In genomic region chr15:13067429-13068212, GRCm38 (mm10) we compare ENCODE assay signal across 10 mouse cellular contexts.
DNase-seq lines count a peak whose midpoint lies in the region; ATAC-seq and TF ChIP-seq lines count a peak whose summit lies in the region.
"Had no signal": no experiment of that assay in that cellular context is flagged by ENCODE, and none has a peak within 500 bp of the region (broad histone marks: within the 10 kb centered on the region; RNA-seq: fewer than 3 reads in every experiment).

No protein-coding gene starts in this region.

- H3K4me1 ChIP-seq in lung, postnatal 0 days (ENCODE audit: insufficient read depth, low read depth, low read length) = no peaks in the 10 kb centered on the region
- peaks cover 10% of the 10 kb centered on the region for H3K4me1 ChIP-seq in limb, embryonic 14.5 days (ENCODE audit: control insufficient read depth, insufficient read depth, low read length)
- H3K4me1 ChIP-seq in stomach, postnatal 0 days (replicated peaks; ENCODE audit: control insufficient read depth, insufficient read depth) = no peaks in the 10 kb centered on the region; the same call in 1 of the 2 replicates
- H3K4me1 ChIP-seq: megakaryocyte, embryonic 14.5 days had no signal

- TF ChIP-seq POLR2A in limb, embryonic 14.5 days (IDR thresholded peaks at IDR 0.05; ENCODE audit: borderline replicate concordance, extremely low read depth, insufficient read depth, insufficient read length) = no peak

- no peaks in the 10 kb centered on the region for H3K9me3 ChIP-seq in lung, postnatal 0 days (ENCODE audit: low read length)
- no peaks in the 10 kb centered on the region for H3K9me3 ChIP-seq in limb, embryonic 14.5 days (ENCODE audit: control insufficient read depth, low read length)
- H3K9me3 ChIP-seq in stomach, postnatal 0 days (ENCODE audit: control insufficient read depth, low read length) = no peaks in the 10 kb centered on the region
- H3K9me3 ChIP-seq: megakaryocyte, embryonic 14.5 days had no signal

- no peak for TF ChIP-seq CTCF in gastrocnemius, adult 2 months (IDR thresholded peaks at IDR 0.05)
- TF ChIP-seq CTCF in lung, postnatal 0 days (IDR thresholded peaks at IDR 0.05) = no peak
- TF ChIP-seq CTCF in stomach, postnatal 0 days (IDR thresholded peaks at IDR 0.05; ENCODE audit: low read depth) = no peak; the same call in 1 of the 2 replicates

- WGBS in lung, postnatal 0 days = 27% methylated on average over 20 of the region's 20 CpGs
- WGBS in limb, embryonic 14.5 days = 5% methylated on average over 20 of the region's 20 CpGs
- WGBS in stomach, postnatal 0 days = 24% methylated on average over 20 of the region's 20 CpGs

- intact Hi-C loops in gastrocnemius, adult 2 months (cut with DNase I) = no loop called here

- H3K36me3 ChIP-seq in lung, postnatal 0 days (ENCODE audit: insufficient read depth, low read length) = no peaks in the 10 kb centered on the region
- H3K36me3 ChIP-seq in limb, embryonic 14.5 days (ENCODE audit: control insufficient read depth, insufficient read depth, low read length) = no peaks in the 10 kb centered on the region
- H3K36me3 ChIP-seq in stomach, postnatal 0 days (ENCODE audit: control insufficient read depth, insufficient read depth, low read length) = no peaks in the 10 kb centered on the region

- peak overlapping the region; percentile 63 for H3K4me3 ChIP-seq in gastrocnemius, adult 2 months
- H3K4me3 ChIP-seq in lung, postnatal 0 days (ENCODE audit: low read depth, low read length) = no peak overlapping the region; the same call in 1 of the 2 replicates
- H3K4me3 ChIP-seq in limb, embryonic 14.5 days (replicated peaks; ENCODE audit: low read length) = peak overlapping the region; percentile 33
- peak overlapping the region; percentile 30 for H3K4me3 ChIP-seq in stomach, postnatal 0 days (ENCODE audit: low read depth, low read length)
- H3K4me3 ChIP-seq: megakaryocyte, embryonic 14.5 days had no signal

- no peak for ATAC-seq in lung, postnatal 0 days
- ATAC-seq in limb, embryonic 14.5 days (ENCODE audit: low FRiP score, low read depth) = peak; percentile 32; the same call in 1 of the 2 replicates
- no peak for ATAC-seq in stomach, postnatal 0 days (ENCODE audit: low FRiP score, low TSS enrichment)
- ATAC-seq: activated CD4-positive, CD25-positive, alpha-beta regulatory T cell, adult 4 months had no signal

- no peaks in the 10 kb centered on the region for H3K27me3 ChIP-seq in lung, postnatal 0 days (replicated peaks; ENCODE audit: insufficient read depth, low read length)
- no peaks in the 10 kb centered on the region for H3K27me3 ChIP-seq in limb, embryonic 14.5 days (ENCODE audit: control insufficient read depth, insufficient read depth, low read length)
- H3K27me3 ChIP-seq in stomach, postnatal 0 days (ENCODE audit: control insufficient read depth, insufficient read depth, low read length) = no peaks in the 10 kb centered on the region
- H3K27me3 ChIP-seq: megakaryocyte, embryonic 14.5 days had no signal

- no peak overlapping the region for H3K27ac ChIP-seq in gastrocnemius, adult 2 months
- no peak overlapping the region for H3K27ac ChIP-seq in lung, postnatal 0 days (ENCODE audit: low read length)
- H3K27ac ChIP-seq in limb, embryonic 14.5 days (replicated peaks; ENCODE audit: low read depth, low read length) = no peak overlapping the region
- H3K27ac ChIP-seq in stomach, postnatal 0 days (replicated peaks) = no peak overlapping the region

- H3K9ac ChIP-seq in lung, postnatal 0 days (replicated peaks; ENCODE audit: low read depth) = no peak overlapping the region
- H3K9ac ChIP-seq in limb, embryonic 14.5 days (ENCODE audit: low read depth, low read length, severe bottlenecking) = peak overlapping the region; percentile 45
- H3K9ac ChIP-seq in stomach, postnatal 0 days (ENCODE audit: low read length) = no peak overlapping the region

- TF ChIP-seq EP300 in lung, postnatal 0 days (IDR thresholded peaks at IDR 0.05) = no peak
- no peak for TF ChIP-seq EP300 in stomach, postnatal 0 days (optimal IDR thresholded peaks at IDR 0.05)

- DNase-seq in gastrocnemius, adult 2 months = no peak
- DNase-seq in gastrocnemius, adult 18-20 months (ENCODE audit: low spot score) = no peak
- no peak for DNase-seq in lung, postnatal 0 days (ENCODE audit: low spot score)
- no peak for DNase-seq in lung, postnatal 25 days (ENCODE audit: low spot score)
- DNase-seq in limb, embryonic 14.5 days (ENCODE audit: low spot score) = no peak
- no peak for DNase-seq in stomach, postnatal 0 days (ENCODE audit: low spot score)
- no peak for DNase-seq in cerebellum, postnatal 10 days
- no peak for DNase-seq in layer of hippocampus, adult 11-12 months (ENCODE audit: low spot score)

- H3K4me2 ChIP-seq in lung, postnatal 0 days (replicated peaks; ENCODE audit: low read depth, low read length) = peak overlapping the region; percentile 47
- H3K4me2 ChIP-seq in limb, embryonic 14.5 days (replicated peaks; ENCODE audit: low read depth, low read length, severe bottlenecking) = peak overlapping the region; percentile 60
- H3K4me2 ChIP-seq in stomach, postnatal 0 days (replicated peaks; ENCODE audit: low read depth) = peak overlapping the region; percentile 48
